Mouse (Mus musculus): Measurements from ENCODE around the gene Ak5.
A peak's percentile ranks its signal among the peaks of the same experiment; 100 is the strongest.

Gene Ak5

DNA sequence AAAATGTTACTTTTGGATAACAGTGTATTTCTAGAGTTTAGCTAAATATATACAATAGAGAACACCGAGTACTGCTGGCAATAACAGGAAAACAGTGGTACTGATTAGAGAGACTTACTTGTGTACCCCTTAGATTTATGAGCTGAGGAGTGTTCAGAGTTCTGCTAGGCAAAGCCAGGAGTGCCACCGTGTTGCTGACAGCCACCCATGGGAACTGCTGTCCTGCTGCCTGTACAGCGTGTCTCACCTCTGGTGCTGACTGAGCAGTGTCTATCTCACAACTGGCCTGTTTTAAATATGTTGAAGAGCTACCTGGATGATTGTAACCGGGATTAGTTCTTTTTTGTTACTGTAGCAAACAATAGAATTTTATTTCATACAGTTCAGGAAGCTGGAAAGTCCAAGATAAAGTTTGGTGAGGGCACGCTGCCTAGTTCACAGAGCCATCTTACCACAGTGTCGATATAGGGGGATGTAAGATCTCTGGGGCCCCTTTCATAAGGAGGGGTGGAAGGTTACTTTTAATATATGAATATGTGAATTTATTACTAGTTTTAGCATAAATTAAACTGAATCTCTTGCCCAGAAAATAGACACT is 103.5 kb downstream of the Ak5 start:
- DNase-seq (ENCODE audit: low read depth, low spot score), result no peak

DNA sequence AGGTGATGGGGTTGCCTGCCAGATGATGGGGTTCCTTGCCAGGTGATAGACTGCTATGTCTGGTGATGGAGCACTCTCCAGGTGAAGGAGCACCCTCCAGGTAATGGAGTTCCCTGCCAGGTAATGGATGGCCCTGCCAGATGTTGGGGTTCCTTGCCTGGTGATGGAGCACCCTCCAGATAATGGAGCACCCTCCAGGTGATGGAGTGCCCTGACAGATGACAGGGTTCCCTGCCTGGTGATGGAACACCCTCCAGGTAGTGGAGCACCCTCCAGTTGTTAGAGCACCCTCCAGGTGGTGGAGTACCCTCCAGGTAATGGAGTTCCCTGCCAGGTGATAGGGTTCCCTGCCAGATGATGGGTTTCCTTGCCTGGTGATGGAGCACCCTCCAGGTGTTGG is 104.3 kb downstream of the Ak5 start:
- no peak for DNase-seq (ENCODE audit: low read depth, low spot score)

DNA sequence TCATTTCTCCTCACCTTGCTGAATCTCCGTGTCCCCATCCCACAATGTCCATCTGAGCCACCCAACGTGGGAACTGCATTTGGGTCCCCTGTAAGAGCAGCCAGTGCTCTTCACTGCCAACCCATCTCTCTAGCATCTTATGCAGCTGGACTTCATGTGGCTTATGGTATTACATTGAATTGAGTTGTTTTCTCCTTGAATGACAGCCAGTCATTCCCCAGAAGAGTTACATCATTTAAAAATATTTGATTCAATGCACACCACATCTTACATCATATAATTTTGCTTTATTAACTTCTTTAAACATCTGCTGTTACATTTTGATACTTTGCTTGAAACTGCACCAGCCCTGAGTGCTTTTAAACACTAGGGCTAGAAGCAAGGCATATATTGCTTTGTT is 106.5 kb downstream of the Ak5 start:
- no peak for DNase-seq (ENCODE audit: low read depth, low spot score)

DNA sequence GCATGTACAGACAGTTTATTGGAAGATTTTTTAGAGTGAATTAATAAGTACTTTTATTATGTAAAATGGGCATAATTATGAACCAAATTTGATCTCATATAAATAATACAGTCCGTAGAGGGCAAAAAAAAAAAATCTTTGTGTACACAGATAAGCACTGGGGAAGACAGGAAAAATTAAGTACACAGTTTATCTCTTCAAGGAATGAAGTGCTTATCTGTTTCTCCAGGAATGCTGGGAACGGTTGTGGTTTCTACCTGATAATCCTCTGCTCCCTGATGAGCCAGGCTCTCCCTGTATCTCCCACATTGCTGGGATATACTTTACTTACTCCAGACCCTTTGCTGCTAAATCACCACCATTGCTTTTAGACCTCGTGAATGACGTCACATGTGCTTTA is 108.9 kb downstream of the Ak5 start:
- DNase-seq (ENCODE audit: low read depth, low spot score), result no peak

DNA sequence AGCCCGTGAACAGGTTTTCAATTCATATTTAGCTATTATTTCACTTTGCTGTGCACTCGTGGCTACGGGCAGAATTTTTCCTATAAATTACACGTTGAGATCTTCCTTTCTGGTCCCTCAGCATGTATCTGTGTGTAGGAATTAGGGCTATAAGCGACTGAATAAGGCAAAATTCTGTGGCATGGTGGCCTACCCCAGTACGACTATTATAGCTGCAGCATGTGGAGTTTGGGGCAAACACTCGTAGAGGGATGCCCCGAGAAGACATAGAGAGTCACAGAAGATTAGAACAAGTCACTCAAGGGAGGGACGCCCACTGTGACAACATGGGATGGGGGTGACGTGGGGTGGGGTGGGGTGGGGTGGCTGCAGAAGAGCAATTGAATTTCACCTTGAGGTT is 110.1 kb downstream of the Ak5 start:
- DNase-seq (ENCODE audit: low read depth, low spot score), result no peak

DNA sequence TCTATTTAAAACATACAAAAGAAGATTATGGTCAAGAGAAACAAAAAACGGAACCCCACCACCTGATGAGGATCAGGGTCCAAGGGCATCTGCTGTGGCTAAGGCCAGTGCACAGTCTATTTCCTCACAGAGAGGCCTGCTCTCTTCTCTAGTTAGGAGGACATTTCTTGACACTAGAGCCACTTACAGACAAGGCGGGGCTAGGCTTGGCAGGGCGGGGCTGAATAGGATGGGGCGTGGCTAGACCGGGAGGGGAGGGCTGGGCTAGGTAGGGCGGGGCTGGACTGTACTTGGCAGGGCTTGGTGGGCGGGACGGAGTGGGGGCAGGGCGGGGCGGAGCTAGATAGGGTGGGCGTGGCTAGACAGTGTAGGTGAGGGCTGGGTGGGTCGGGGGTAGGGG is 110.5 kb downstream of the Ak5 start:
- no peak for DNase-seq (ENCODE audit: low read depth, low spot score)

DNA sequence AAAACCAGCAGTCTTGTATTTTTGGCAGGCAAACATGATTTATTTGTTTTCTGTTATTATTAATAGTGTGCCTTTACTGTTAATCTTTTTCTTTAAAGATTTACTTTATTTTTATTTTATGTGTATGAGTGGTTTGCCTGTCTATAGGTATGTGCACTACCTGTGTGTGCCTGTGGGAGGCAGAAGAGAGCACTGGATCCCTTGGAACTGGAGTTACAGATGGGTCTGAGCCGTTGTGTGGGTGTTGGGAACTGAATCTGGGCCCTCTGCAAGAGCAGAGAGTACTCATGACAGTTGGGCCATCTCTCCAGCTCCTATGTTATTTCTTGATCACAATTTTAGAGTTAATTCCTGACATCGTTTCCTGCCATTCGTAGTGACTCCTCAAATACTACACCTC is 111.2 kb downstream of the Ak5 start:
- no peak for DNase-seq (ENCODE audit: low read depth, low spot score)

DNA sequence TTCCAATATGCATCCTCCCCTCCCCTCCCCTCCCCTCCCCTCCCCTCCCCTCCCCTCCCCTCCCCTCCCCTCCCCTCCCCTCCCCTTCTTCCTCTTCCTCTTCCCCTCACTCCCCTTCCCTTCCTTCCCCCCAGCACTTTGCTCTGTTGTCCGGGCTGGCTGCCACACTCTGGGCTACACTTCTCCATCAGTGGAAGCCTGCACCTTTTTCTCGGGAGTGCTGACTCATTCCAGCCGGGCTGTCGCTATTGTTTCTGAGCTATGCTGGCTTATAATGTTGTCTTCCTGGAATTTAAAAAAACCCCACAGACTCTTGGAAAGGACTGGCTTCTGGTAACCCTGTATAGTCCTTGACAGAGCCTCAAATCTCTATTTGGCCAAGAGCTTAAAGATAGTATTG is 111.7 kb downstream of the Ak5 start:
- peak; percentile 53 for DNase-seq (ENCODE audit: low read depth, low spot score)

DNA sequence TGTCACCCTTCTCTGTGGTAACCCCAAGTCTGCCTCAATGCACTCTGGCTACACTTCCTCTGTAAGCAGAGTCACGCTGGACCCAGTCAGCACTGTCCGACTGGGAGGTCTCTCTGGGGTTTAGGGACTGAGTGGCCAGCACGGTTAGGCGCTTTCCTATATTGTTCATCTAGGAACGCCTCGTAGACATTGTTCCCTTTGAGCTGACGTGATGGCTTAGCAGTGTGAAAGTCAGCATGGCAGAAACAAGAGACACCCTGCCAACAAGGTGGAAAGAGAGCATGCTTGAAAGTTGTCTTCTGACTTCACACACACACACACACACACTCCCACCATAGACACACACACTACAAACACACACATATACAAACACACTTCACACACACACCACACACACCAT is 112.9 kb downstream of the Ak5 start:
- DNase-seq (ENCODE audit: low read depth, low spot score), result no peak

DNA sequence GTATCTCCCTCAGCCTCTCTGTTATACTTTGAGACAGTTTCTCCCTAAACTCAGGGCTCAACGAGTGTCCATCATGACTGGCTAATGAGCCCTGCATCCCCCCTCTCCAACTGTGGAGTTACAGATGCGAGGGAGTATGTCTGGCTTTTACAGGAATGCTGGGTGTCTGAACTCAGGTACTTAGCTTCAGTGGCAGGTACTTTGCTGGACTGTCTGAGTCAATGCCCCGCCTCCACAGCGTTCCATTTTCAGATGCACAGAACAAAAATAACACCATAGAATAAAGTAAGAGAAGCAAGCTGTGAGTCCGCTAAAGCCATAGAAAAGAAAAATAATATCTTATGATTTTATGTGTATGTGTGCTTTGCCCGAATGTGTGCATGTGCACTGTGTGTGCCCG is 113.8 kb downstream of the Ak5 start:
- DNase-seq (ENCODE audit: low read depth, low spot score), result peak; percentile 68

DNA sequence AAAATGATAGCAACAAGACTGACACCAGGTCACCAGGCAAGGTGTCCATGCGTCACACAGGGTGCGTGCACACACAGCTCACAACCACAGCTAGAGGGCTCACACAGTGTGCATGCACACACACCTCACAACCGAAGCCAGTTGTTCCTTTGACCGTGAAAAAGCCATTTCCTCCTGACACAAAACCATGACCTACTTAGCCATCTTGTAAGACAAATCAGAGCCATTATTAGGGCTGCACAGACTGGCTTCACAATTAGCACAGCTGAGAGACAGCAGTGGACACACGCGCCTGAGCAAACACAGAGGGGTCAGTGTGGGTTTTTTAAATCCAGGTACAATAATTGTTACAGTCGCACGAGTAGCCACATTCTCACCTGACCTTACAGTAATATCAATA is 115.5 kb downstream of the Ak5 start:
- no peak for DNase-seq (ENCODE audit: low read depth, low spot score)

DNA sequence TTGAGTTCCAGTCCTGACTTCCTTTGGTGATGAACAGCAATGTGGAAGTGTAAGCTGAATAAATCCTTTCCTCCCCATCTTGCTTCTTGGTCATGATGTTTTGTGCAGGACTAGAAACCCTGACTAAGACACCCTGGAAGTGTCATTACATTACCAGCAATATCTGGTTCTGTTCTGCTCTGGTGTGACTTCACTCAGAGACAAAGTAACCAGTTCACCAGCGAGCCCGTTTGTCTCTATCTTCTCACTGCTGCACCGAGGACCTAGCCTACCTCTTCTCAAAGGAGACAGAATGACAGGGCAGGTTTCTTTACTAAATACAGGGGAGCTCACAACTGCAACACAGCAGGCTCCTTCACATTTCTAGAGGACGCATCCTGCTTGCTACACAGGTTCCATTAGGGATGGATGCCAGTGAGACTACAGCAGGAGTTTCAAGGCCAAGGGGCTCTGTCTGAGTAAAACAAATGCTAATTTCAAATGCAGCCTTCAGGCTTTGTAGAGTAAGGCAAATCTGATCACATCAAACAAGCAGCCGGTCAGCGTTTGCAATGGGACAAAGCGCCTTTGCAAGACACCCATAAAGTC is 117.5 kb downstream of the Ak5 start:
- no peak for DNase-seq (ENCODE audit: low read depth, low spot score)

DNA sequence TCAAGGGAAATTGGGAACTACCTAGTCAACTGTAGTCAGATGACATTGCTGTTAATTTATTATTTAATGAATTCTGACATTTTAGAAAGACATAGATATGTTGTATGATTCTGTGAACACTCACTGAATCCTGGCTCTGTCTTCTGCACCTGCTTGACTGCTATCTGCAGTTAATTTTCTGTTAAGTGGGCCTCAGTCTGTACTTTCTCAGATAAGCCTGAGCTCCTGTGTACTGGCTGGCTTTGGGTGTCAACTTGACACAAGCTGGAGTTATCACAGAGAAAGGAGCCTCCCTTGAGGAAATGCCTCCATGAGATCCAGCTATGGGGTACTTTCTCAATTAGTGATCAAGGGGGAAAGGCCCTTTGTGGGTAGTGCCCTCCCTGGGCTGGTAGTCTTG is 118.1 kb downstream of the Ak5 start:
- DNase-seq (ENCODE audit: low read depth, low spot score), result no peak

DNA sequence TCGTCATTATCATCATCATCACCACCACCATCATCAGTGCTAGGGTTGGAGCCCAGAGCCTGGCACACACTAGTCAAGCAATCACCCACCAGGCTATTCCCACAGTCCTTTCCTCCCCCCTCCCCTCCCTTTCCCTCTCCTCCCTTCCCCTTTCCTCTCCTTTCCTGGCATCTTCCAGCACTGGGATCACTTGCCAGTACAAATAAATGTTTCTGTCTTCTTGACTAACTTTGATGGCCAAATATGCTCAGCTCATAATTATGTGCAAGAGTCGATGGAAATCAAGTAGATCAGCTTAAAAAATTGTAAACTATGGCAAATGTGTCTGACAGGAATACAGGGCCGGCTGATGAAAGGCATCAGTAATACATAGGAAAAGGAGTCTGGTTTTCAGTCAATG is 123.2 kb downstream of the Ak5 start:
- no peak for DNase-seq (ENCODE audit: low read depth, low spot score)

DNA sequence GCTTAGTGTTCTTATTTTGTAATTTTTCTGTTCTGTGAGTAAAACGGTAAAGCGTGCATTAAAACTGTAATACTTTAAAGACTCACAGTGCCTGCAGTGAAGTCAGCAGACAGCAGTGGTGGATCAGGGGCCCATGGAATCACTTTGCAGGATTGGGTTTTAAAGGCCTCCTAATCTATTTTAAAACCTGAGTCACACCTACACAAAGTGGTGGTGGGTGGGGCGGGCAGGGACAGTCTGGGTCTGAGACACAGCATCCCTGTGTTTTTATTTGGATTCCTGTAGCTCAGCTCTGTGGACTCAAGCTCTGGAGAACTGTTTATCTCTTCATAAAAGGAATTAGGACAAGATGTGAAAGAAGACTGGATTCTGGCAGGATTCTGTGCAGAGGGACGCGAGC is 125.9 kb downstream of the Ak5 start:
- DNase-seq (ENCODE audit: low read depth, low spot score), result peak; percentile 64

DNA sequence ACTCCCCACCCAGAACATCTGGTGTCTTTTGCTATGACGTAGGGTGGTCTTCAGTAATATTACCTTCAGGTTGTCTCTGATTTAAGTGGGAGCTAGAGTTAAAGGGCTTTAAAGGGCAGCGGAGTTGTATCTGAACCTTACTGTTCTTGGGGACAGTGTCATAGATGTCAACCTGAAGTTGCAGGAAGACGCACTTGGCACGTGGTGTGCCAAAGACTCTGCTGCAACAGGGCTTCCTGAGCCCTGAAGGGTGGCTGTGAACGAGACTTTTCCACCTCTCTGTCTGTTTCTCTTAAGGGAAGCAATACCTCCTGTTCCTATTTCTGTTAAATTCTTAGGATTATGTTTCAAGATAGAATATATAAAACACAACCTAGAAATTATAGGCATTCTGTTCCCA is 137.8 kb downstream of the Ak5 start:
- DNase-seq (ENCODE audit: low read depth, low spot score), result no peak

DNA sequence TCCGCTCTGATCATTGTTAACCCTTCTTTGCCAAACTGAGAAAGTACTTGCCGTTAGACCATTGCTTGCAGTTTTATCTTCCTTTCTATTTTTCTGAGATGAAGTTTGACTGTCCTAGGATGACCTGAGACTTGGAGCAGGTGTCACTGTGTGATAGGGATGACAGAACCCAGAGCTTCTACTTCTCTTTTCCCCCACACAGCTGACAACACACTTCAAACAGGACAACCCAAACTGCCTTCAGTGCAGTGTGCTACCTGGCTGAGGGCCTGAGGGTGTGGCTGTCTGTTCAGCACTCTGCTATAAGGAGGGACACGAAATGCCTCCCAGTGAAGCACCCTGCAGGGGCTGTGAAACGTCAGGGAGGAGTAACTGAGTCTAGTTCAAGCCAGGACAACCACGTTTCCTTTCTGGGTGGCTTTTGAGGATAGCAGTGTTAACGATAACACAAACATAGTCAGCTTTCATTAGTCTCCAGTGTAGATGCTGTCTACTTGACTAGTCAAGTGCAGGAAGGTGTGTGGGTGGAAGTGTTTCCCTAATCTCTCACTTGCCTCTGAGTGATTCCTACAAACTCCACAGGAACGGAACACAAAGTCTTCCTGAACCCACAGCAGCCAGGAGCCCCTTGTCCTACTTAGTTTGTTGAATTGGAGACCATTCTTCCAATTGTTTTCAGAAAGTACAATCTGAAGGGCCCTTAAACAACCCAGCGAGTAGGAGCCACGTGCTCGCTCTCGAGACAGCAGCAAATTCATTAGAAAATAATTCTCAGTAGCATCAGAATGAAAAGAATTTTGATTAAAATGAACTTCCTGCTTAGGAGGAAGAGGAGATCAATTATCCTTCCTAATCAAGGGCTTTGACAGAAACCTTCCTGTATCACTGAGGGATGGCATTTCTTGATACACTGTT is 138.8 kb downstream of the Ak5 start:
- peak; percentile 60 for DNase-seq (ENCODE audit: low read depth, low spot score)

DNA sequence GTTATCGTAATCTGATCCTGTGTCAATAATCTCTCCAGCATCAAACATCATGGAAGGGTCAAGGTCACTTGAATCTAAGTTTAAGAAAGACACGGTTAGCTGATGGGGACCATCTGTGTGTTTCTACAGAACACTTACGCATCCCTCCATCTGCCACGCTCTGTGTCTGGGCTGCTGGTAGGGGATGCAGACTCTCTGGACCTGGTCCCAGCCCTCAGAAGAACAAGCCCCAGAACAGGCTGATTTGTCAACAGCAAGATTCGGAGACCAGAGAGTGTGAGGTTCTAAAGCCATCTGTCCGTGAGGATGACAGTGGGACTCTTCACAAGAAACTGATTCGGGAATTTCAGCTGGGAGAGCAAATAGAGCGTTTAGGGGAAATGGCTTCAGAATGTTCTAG is 141.4 kb downstream of the Ak5 start:
- DNase-seq (ENCODE audit: low read depth, low spot score), result peak; percentile 71

DNA sequence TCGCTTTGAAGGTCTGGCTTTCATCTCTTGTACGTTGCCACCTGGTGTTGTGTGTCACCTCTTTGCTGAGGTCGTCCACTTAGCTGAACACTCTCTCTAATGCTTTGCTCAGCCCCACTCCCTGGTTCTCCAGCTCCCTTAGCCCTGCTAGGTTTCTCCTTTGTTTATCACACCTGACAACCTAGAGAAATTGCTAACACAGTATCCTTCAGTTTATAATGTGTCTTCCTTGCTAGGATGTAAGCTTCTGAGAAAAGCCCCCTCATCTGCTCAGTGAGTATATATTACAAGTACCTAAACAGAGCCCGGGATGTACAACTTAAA is 144.9 kb downstream of the Ak5 start:
- no peak for DNase-seq (ENCODE audit: low read depth, low spot score)

DNA sequence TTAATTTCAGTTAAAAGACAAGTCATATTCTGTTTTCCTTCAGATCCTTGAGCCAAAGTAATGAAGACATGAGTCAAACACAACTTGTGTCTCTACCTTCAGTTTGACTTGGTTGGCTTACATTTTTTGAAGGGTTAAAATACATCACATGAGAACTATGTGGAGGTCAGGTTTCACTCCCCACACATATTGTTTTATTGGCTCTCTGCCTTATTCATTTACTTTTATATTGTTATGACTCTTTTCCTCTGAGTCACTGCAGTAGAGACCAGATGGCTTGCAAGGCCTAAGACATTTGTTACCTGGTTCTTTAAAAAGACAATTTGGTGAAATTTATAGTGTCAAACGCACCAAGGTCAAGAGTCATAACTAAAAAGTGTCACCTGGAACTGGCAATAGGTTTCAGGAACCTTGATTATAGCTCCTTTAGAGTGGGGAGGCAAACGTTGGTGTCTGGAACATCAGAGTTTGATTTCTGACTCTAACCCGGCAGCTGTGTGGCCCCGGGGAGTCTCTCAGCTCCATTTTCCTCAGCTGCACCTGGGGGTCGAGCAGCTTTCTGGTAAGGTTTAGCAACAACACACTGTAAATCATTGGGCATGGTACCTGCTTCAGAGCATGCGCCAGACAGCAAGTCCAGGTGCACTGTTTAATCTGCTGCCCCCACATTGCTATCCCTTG is 145.4 kb downstream of the Ak5 start:
- DNase-seq (ENCODE audit: low read depth, low spot score), result no peak

DNA sequence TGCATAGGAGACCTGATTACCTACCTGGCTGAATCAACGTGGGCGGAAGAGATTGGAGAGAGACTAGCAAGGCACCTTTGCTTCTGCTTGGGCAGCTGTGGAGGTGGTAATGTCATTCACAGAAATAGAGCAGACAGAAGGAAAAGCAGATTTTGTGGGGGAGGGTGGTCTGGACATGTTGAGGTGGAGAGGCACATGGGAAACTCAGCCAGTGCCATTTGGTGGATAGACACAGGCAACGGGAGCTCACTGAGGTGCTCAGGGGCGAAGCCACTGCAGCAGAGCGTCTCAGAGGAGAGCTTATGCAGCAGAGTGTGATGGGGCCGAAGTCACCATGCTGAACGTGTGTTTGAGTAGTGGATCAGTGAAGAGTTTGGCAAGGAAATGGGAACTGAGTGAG is 147.1 kb downstream of the Ak5 start:
- peak; percentile 80 for DNase-seq (ENCODE audit: low read depth, low spot score)

DNA sequence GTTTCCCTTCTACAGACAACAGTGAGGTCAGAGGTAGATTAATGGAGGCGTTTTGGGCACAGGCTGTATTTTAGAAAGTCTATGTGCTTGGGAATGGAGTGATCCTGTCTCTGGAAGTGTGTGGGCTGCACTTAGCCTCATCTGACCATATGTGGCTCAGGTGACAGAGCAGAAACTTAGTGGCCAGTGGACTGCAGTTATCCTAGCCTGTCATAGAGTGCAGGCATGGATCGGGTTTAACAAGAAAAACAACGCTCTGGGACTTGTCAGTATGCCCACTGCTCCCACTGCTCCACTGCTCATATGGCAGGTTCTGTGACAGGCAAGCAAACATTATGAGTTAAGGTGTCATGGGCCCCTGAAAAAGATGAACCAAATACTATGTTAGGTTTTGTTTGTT is 148.1 kb downstream of the Ak5 start:
- no peak for DNase-seq (ENCODE audit: low read depth, low spot score)

DNA sequence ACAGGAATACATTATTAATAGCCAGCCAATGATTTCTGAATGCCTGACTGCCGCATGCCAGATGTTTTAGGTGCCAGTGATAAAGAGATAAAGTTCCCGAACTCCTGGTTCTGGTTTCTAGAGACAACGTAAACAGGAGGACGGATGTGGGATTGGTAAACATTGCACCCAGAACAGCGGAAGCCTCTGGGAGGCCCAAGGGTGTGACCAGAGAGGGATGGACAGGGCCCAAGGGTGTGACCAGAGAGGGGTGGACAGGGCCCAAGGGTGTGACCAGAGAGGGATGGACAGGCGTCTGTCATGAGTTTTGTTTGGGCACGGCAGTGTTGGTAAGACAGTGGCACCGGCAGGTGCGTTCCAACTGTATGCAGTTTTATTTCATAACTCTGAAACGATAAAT is 148.6 kb downstream of the Ak5 start:
- no peak for DNase-seq (ENCODE audit: low read depth, low spot score)
